Mouse (Mus musculus): ENCODE results near the gene Patz1. TPM values are rescaled to one million over a fixed set of nuclear protein-coding genes. Genes with fewer than 3 reads are reported as not detected.
A peak's percentile ranks its signal among the peaks of the same experiment; 100 is the strongest.

The Patz1 gene
- 106 and 116 TPM in 2 replicates for polyA plus RNA-seq (2016; fragmentation: Nextera tagmentation; extraction: Ambion mirVana)

DNA sequence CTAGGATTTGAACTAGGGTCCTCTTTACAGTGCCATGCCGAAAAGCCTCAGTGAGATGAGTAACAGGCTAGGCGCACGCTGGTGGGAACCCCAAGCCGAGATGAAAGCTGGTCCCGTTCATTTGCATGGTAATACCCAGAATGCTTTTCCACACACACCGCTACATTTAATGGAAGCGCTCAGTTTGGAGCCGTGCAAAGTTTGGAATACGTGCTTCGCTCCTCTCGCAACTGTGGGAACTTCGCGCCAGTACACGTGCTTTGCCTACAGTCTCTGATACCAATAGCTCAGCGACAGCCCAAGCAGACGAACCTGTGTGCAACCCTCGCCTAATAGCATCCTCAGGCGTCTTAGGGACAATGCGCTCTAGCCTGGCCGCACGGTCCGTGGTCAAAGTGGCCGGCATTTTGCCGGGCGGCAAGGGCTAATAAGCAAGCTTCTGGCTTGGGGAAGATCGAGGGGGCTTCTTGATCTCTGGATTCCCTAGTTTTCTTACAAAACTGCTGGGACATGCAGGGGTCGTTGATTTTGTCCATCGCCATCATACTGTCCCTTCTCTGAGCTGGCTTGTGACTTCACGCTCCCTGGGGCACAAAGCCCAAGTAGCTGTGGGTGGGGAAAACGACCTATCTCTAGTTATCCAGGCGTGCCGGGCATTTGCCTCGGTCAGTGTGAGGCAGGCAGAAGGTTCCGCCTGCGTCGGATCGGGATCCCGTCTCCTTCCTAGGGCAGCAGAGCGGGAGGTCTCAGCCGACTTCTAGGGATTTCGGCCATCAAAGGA lies at the start of gene Patz1:
Gene Patz1 (plus strand): TSS at position 354 of the 781 bp plus-strand sequence.
- Histone ChIP-seq H3K9me3 (0 out of 2 replicates have a peak, but pooled peaks cover 3% of the 10 kb centered on the region), H3K4me1 (replicated peaks) (peaks cover 32% of the 10 kb centered on the region), H3K27me3 (ENCODE audit: insufficient read depth, poor library complexity, severe bottlenecking) (no peaks in the 10 kb centered on the region), H3K4me3 (peak within 1 kb of the TSS; percentile 95), H3K27ac (peak within 1 kb of the TSS; percentile 100), H3K36me3 (peaks cover 26% of the 10 kb centered on the region)
- peak; percentile 75 for DNase-seq (ENCODE audit: low spot score)
- WGBS, result under 1% methylated on average over 41 of the region's 41 CpGs

DNA sequence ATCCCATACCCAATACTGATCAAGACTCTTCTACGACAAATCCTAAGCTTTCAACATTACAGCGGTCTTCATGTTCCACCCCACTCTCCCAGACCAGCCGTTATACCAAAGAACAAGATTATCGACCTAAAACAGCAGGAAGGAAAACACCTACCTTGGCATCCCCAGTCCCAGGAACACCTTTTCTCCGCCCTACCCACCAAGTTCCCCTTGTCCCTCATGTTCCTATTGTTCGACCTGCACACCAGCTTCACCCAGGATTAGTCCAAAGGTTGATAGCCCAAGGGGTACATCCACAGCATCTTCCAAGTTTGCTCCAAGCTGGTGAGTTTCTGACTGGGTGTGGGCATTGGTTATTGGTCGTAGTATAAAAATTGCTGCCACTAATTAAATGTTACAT lies 46.3 kb upstream of the Patz1 start:
- Histone ChIP-seq H3K9me3 (0 out of 2 replicates have a peak, but pooled peaks cover 5% of the 10 kb centered on the region), H3K27ac (no peak overlapping the region), H3K27me3 (ENCODE audit: insufficient read depth, poor library complexity, severe bottlenecking) (no peaks in the 10 kb centered on the region), H3K4me1 (replicated peaks) (no peaks in the 10 kb centered on the region), H3K36me3 (peaks cover 100% of the 10 kb centered on the region), H3K4me3 (no peak overlapping the region)
- 95% methylated on average over 7 of the region's 7 CpGs for WGBS
- DNase-seq (ENCODE audit: low spot score), result no peak

DNA sequence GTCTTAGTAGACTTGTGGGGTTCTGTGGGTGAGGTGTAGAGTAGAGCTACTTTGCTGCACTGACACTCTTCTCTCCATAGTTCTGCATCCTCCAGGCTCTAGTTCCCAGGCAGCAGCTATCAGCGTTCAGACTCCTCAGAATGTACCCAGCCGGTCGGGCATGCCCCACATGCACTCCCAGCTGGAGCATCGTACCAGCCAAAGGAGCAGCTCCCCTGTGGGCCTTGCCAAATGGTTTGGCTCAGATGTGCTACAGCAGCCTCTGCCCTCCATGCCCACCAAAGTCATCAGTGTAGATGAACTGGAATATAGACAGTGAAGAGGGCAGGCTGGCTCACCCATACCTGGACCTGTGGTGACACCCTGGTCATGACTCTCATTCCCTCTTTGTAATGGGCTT lies 44.9 kb upstream of the Patz1 start:
- WGBS, result 85% methylated on average over 4 of the region's 4 CpGs
- Histone ChIP-seq H3K36me3 (peaks cover 100% of the 10 kb centered on the region), H3K27ac (no peak overlapping the region)

DNA sequence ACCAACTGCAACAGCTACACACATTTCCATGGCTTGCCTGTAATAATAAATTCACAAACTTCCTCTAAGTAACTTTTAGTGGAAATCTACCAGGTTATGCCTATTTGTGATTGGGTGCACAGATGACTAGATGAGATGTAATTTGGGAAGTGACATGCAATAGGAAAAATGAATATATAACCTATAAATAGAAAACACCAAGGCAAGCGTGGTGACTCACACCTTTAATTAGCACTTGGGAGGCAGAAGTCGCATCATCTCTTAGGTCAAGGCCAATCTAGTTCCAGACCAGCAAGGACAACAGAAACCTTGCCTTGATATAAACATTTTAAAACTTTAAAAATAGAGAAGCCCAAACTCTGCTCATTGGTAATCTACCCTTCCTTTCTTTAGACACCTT lies 41.3 kb upstream of the Patz1 start:
- WGBS, result 95% methylated on average over 2 of the region's 2 CpGs
- peaks cover 100% of the 10 kb centered on the region for H3K36me3 ChIP-seq
- H3K27ac ChIP-seq, result no peak overlapping the region
- no peak for DNase-seq (ENCODE audit: low spot score)
- no peaks in the 10 kb centered on the region for H3K27me3 ChIP-seq (ENCODE audit: insufficient read depth, poor library complexity, severe bottlenecking)
- no peaks in the 10 kb centered on the region for H3K4me1 ChIP-seq (replicated peaks)
- H3K4me3 ChIP-seq, result no peak overlapping the region
- H3K9me3 ChIP-seq, result no peaks in the 10 kb centered on the region

More for the DNA sequence above, 44.9 kb upstream of the Patz1 start:
- DNase-seq (ENCODE audit: low spot score), result no peak
- Histone ChIP-seq H3K27me3 (ENCODE audit: insufficient read depth, poor library complexity, severe bottlenecking) (no peaks in the 10 kb centered on the region), H3K4me1 (replicated peaks) (no peaks in the 10 kb centered on the region), H3K9me3 (0 out of 2 replicates have a peak, but pooled peaks cover 5% of the 10 kb centered on the region), H3K4me3 (no peak overlapping the region)

DNA sequence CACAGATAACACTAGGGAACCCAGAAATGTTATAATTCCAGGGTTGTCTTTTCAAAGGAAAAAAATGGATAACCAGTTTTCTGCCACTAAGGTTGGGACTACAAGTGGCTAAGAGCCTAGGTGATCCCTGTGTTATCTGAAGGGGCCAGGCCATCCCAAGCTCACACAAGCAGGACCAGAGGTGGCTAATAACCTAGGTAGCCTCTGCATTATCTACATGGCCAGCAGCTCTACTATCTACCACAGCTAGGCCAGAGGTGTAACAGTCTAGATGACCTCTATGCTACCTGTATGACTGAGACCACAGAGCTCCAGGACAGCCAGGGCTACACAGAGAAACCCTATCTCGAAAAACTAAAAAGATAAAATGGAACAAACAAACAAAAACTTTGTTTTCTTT lies 29.1 kb upstream of the Patz1 start:
- Histone ChIP-seq H3K4me1 (replicated peaks) (peaks cover 13% of the 10 kb centered on the region), H3K9me3 (no peaks in the 10 kb centered on the region), H3K27ac (no peak overlapping the region), H3K36me3 (peaks cover 99% of the 10 kb centered on the region), H3K27me3 (ENCODE audit: insufficient read depth, poor library complexity, severe bottlenecking) (no peaks in the 10 kb centered on the region), H3K4me3 (no peak overlapping the region)
- no peak for DNase-seq (ENCODE audit: low spot score)
- 83% methylated on average over 1 of the region's 1 CpGs for WGBS

DNA sequence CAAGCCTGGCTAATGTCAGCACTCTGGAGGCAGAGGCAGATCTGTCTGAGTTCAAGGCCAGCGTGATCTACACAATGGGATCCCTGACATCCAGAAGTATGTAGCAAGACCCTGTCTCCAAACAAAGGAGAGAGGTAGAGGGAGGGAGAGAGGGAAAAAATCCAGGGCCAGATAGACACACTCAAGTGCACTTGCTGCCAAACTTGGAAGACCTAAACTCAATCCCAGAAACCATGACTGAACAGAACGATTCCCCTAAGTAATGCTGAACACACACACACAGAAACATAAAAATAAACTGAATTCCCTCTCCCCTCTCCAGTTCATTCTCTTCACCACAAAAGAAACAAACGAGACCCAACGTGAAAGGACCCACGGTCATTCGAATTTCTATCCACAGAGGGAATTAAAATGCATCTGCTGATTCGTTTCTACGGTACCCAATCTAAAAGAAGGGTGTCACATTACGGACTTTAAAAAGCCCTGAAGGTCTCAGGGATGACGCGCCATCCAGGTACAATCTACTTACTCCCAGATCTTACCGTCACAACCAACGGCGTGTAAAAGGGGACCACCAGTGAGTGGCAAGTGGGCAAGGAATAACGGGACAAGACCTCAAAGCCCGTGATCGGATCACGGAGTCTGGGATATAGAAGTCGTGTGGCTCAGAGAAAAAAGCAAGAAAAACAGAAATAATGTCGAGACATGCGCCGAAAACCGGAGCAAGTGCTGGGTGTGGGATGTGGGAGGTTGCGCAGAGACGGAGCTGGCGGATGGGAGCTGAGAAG lies 23.2 kb upstream of the Patz1 start:
- Histone ChIP-seq H3K27me3 (ENCODE audit: insufficient read depth, poor library complexity, severe bottlenecking) (no peaks in the 10 kb centered on the region), H3K36me3 (peaks cover 40% of the 10 kb centered on the region), H3K27ac (peak overlapping the region; percentile 97), H3K4me3 (peak overlapping the region; percentile 93), H3K4me1 (replicated peaks) (peaks cover 31% of the 10 kb centered on the region), H3K9me3 (no peaks in the 10 kb centered on the region)
- WGBS, result 1% methylated on average over 26 of the region's 26 CpGs
- no peak for DNase-seq (ENCODE audit: low spot score)

DNA sequence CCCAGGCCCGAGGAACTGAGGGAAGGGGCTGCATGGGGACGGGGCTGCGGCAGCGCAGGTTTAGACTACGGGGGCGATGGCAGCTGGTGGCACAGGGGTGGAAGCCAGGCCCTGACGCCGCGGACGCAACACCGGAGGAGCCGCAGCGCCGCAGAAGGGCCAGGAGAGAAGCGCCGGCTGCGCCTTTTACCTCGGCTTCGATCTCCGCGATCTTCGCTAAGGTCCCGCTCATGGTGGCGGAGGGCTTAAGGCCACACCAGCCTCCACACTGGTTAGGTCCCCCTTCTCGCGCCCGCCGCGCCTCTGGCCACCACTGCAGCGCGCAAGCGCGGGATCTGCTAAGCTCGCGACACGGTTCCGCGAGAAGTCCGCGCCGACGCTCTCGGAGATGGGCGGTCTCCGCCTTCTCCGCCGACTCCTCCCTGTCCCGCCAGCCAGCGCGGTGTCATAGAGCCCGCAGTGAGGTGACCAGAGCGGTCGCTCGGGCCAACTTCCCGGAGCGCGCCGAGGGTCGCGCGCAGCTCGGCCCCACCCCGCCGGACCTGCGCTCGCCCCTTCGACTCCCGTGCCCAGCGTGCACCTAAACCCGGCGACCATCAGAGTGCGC lies 22.5 kb upstream of the Patz1 start, which contains the start of gene Drg1:
Gene Drg1 (minus strand): TSS at position 337 of the 607 bp plus-strand sequence.
- H3K4me1 ChIP-seq (replicated peaks), result peaks cover 31% of the 10 kb centered on the region
- peak; percentile 97 for DNase-seq (ENCODE audit: low spot score)
- peaks cover 33% of the 10 kb centered on the region for H3K36me3 ChIP-seq
- H3K27me3 ChIP-seq (ENCODE audit: insufficient read depth, poor library complexity, severe bottlenecking), result no peaks in the 10 kb centered on the region
- peak within 1 kb of the TSS; percentile 97 for H3K27ac ChIP-seq
- WGBS, result under 1% methylated on average over 72 of the region's 72 CpGs
- H3K4me3 ChIP-seq, result peak within 1 kb of the TSS; percentile 93
- H3K9me3 ChIP-seq, result no peaks in the 10 kb centered on the region

DNA sequence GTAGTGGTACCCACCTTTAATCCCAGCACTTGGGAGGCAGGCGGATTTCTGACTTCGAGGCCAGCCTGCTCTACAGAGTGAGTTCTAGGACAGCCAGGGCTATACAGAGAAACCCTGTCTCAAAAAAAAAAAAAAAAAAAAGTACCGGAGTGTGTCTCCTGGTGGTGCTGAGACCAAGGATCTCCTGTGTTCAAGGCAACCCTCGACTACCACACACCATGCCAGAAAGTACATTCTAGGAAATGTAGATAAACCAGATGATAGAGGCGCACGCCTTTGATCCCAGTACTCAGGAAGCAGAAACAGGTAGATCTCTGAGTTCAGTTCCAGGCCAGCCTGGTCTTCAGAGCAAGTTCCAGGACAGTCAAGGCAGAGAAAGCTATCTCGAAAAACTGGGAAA lies 21.5 kb upstream of the Patz1 start:
- H3K27ac ChIP-seq, result peak overlapping the region; percentile 97
- DNase-seq (ENCODE audit: low spot score), result no peak
- H3K36me3 ChIP-seq, result peaks cover 23% of the 10 kb centered on the region
- H3K27me3 ChIP-seq (ENCODE audit: insufficient read depth, poor library complexity, severe bottlenecking), result no peaks in the 10 kb centered on the region
- H3K4me3 ChIP-seq, result peak overlapping the region; percentile 93
- WGBS, result 53% methylated on average over 7 of the region's 7 CpGs
- H3K4me1 ChIP-seq (replicated peaks), result peaks cover 31% of the 10 kb centered on the region
- H3K9me3 ChIP-seq, result no peaks in the 10 kb centered on the region

DNA sequence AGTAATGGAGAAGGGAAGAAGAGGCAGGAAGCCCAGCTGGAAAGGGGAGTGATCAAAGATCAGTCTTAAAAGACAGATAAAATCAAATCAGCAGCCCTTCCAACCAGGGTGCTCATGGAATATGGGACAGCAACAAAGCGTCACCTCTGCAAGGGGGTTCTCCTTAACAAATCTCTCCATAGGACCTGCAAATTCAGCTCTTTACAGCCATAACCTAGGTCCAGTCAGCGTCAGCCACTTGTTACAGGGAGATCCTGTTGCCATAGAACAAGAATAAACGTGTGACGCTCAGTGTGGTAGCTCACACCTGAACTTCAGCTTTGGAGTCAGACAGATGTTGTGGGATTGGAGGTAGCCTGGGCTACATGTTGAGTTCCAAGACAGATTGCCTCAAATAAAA lies 19.4 kb upstream of the Patz1 start:
- Histone ChIP-seq H3K9me3 (no peaks in the 10 kb centered on the region), H3K27me3 (ENCODE audit: insufficient read depth, poor library complexity, severe bottlenecking) (no peaks in the 10 kb centered on the region), H3K27ac (no peak overlapping the region), H3K4me3 (no peak overlapping the region), H3K4me1 (replicated peaks) (peaks cover 22% of the 10 kb centered on the region), H3K36me3 (peaks cover 2% of the 10 kb centered on the region)
- DNase-seq (ENCODE audit: low spot score), result no peak
- 36% methylated on average over 4 of the region's 4 CpGs for WGBS

DNA sequence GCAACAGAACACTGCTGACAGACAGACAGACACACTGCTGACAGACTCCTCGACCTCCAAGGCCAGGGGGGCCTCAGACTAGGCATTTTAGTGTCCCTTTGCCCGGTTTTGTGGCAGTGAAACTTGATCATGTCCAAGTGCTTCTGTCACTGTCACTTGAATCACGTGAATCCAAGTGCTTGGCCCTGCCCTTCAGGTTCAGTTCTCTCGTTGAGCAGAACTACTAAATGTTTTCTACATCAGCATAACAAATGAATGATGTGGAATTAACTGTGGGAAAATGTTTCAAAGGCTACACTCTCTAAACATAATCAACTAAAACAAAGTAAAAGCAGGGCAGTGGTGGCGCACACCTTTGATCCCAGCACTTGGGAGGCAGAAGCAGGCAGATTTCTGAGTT lies 10.3 kb upstream of the Patz1 start:
- Histone ChIP-seq H3K4me1 (replicated peaks) (no peaks in the 10 kb centered on the region), H3K27me3 (ENCODE audit: insufficient read depth, poor library complexity, severe bottlenecking) (no peaks in the 10 kb centered on the region), H3K9me3 (peaks cover 22% of the 10 kb centered on the region), H3K4me3 (no peak overlapping the region), H3K27ac (no peak overlapping the region), H3K36me3 (no peaks in the 10 kb centered on the region)
- no peak for DNase-seq (ENCODE audit: low spot score)
- WGBS, result 65% methylated on average over 5 of the region's 5 CpGs

DNA sequence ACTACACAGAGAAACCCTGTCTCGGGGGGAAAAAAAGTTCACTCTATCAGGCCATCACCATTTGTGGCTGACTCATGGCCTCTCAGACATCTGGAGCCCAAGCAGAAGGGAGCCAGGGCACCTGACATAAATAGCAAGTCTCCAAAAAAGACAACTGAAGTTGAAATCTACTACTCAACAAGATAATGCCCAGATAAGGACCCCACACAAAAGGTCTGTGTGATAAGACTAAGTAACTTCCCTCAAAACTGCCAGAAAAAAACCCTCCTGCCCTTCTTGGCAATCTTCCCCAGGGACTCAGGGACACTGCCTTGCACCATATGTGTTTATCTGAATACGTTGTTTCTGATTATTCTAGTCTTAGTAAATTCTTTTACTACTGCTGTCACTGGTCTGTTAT lies 8.9 kb upstream of the Patz1 start:
- no peaks in the 10 kb centered on the region for H3K4me1 ChIP-seq (replicated peaks)
- 84% methylated on average over 2 of the region's 2 CpGs for WGBS
- DNase-seq (ENCODE audit: low spot score), result no peak
- H3K36me3 ChIP-seq, result no peaks in the 10 kb centered on the region
- no peak overlapping the region for H3K27ac ChIP-seq
- peaks cover 22% of the 10 kb centered on the region for H3K9me3 ChIP-seq
- H3K4me3 ChIP-seq, result no peak overlapping the region
- no peaks in the 10 kb centered on the region for H3K27me3 ChIP-seq (ENCODE audit: insufficient read depth, poor library complexity, severe bottlenecking)

DNA sequence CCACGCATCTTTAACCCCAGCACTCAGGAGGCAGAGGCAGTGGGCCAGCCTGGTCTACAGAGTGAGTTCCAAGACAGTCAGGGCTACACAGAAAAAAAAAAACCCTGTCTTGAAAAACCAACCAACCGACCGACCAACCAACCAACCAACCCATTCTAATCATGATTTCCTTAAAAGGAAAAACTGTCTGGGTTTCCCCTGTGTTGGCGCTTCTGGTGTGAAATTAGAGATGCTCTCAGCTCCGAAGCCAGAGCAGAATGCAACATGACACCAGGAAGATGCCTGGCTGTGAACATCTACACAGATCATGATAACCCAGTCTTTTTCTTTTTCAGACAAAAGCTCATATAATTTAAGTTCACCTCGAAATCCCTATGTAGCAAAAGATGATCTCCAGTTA lies 5.8 kb upstream of the Patz1 start:
- Histone ChIP-seq H3K4me1 (replicated peaks) (peaks cover 8% of the 10 kb centered on the region), H3K27me3 (ENCODE audit: insufficient read depth, poor library complexity, severe bottlenecking) (no peaks in the 10 kb centered on the region), H3K36me3 (no peaks in the 10 kb centered on the region), H3K4me3 (no peak overlapping the region), H3K9me3 (peaks cover 22% of the 10 kb centered on the region), H3K27ac (no peak overlapping the region)
- DNase-seq (ENCODE audit: low spot score), result no peak
- WGBS, result 84% methylated on average over 6 of the region's 6 CpGs

DNA sequence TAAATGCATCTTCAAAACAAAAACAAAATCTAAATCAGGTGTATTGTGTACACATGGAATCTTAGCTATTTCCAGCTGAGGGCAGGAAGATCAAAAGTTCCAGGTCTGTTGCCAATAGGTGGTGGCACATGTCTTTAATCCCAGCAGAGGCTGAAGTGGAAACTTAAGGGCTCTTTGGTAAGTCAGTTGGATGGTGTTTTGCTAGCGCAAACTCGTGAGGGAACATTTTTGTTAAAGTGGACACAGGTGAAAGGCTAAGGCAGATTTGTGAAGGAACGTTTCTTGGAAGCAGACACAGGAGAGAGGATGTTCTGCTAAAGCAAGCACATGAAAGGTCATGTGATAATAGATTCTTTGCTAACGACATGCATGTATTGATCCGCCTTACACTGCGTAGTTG lies 5.0 kb upstream of the Patz1 start:
- H3K27ac ChIP-seq, result no peak overlapping the region
- peaks cover 22% of the 10 kb centered on the region for H3K9me3 ChIP-seq
- H3K27me3 ChIP-seq (ENCODE audit: insufficient read depth, poor library complexity, severe bottlenecking), result no peaks in the 10 kb centered on the region
- no peak overlapping the region for H3K4me3 ChIP-seq
- no peaks in the 10 kb centered on the region for H3K36me3 ChIP-seq
- peaks cover 14% of the 10 kb centered on the region for H3K4me1 ChIP-seq (replicated peaks)
- 91% methylated on average over 6 of the region's 6 CpGs for WGBS
- DNase-seq (ENCODE audit: low spot score), result no peak
